Mouse (Mus musculus): ENCODE results near the gene Mier3. TPM values are rescaled to one million over a fixed set of nuclear protein-coding genes. Genes with fewer than 3 reads are reported as not detected.

Gene Mier3
- polyA plus RNA-seq, 3 experiments from 2014 or later, result 15.0 to 19.9 (median 17.1) TPM

Other genes starting within 250 kb of the Mier3 start
- gene Gpbp1, start 190.9 kb upstream of the Mier3 start, polyA plus RNA-seq (2017; shearing (Covaris generic)), result 100 to 1,000 TPM; 156 to 170 (median 170) TPM
- gene Gm49496, start 131.0 kb upstream of the Mier3 start, polyA plus RNA-seq (2017; shearing (Covaris generic)), result not detected
- gene Gm10198, start 88.2 kb upstream of the Mier3 start, polyA plus RNA-seq (2017; shearing (Covaris generic)), result not detected
- gene Map3k1, start 128.0 kb downstream of the Mier3 start, polyA plus RNA-seq (2017; shearing (Covaris generic)), result 100 to 1,000 TPM in 2 of 3 experiments, 10 to 100 TPM in 1; 81.9 to 104 (median 103) TPM

Measured in inflammation-experienced regulatory T-cells, adult 6 months (primary cell).